Mouse (Mus musculus) cerebellum, adult (tissue): Measurements from ENCODE around the gene Tnfaip1.
A peak's percentile ranks its signal among the peaks of the same experiment; 100 is the strongest.

Source experiments
- ATAC-seq: cut with Nextera tagmentation; 2 replicates; pipeline ENCODE4 v1.9.2; 2017; ENCODE audit warnings: mild to moderate bottlenecking, moderate library complexity, mixed read lengths; ENCODE audit not compliant: insufficient number of reproducible peaks, low FRiP score, low TSS enrichment

Tnfaip1 gene

DNA sequence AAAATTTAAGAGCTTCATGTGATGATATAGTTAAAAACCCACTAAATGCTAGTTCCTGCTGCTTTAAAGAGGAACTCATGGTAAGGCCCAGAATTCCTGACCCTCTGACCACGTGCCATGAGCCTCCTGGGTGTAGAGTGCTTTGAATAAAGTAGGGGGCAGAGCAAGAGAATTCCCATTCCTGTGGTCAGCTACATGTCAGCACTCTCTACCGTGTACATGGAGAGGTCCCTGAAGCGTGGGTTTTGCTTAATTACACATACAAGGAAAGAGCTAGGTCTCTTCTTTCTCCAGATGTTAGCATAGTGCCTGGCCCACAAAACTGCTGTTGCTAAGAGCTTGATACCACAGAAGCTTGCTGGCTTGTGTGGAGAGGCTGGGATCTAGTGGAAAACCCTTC lies 30.7 kb downstream of the Tnfaip1 start:
- no peak for ATAC-seq

DNA sequence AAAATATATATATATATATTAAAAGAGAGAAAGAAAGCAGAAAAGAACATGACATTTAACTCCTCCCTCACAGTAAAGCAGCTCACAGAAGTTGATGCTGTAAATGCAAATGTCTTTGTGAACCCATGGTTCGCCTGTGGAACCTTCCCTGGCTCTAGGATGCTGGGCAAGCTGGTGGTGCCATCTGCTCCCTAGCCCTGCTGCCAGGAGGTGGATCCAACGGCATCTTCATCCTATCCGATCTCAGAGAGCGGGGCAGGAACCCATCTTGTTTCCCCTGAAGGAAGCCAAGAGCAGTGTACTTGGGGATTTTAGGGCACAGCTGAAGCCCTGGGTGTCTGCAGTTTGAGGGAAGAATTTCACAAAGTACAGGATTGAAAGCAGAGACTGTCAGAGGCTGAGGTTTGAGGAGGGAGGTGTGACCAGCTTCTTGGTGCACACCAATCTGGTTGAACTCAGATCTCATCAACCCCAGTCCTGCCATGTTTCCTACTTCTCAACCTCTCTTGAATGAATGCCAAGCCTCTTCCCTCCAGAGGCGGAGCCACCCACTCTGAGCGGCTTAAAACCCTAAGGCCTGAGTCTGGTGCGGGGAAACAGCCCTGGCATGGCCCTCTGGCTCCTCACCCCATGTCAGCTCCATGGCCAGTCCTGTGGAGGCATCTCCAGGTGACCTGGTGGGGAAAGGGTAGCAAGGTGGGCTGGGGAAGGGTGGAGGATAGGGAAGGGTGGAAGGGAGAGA lies 33.1 kb downstream of the Tnfaip1 start, which contains the start of gene Sebox:
TSS of gene Sebox (plus strand) at position 539 of the 742 bp plus-strand sequence.
- ATAC-seq: peak; percentile 84; the same call in 1 of the 2 replicates

DNA sequence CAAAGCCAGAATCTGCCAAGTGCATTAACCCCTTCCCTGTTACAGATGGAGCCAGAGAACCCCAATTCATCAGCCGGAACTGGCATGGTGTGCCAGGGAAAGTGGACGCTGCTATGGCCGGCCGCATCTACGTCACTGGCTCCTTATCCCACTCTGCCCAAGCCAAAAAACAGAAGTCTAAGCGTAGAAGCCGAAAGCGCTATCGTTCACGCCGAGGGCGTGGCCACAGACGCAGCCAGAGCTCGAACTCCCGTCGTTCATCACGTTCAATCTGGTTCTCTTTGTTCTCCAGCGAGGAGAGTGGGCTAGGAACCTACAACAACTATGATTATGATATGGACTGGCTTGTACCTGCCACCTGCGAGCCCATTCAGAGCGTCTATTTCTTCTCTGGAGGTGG lies 34.6 kb downstream of the Tnfaip1 start:
- ATAC-seq: no peak

DNA sequence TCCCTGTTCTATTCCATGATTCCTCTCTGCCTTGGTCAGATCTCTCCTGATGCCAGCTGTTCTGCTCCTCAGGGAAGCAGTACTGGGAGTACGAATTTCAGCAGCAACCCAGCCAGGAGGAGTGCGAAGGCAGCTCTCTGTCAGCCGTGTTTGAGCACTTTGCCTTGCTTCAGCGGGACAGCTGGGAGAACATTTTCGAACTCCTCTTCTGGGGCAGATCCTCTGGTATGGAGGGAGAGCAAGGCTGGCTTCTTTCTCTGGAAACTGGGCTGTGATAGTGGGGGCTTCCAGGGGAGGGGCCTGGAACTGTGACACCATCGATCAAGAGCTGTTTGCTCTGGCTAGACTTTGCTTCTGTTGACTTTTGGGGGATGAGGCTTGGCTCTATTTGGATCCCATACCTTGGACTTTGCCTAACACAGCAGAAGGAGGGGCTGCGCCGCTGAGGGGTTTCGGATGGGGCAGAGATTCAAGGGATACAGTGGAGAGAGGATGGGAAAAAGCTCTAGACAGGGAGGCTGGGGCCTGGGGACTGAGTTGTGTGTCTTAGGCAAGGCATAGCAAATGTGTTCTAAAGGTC lies 35.4 kb downstream of the Tnfaip1 start:
- ATAC-seq: no peak

DNA sequence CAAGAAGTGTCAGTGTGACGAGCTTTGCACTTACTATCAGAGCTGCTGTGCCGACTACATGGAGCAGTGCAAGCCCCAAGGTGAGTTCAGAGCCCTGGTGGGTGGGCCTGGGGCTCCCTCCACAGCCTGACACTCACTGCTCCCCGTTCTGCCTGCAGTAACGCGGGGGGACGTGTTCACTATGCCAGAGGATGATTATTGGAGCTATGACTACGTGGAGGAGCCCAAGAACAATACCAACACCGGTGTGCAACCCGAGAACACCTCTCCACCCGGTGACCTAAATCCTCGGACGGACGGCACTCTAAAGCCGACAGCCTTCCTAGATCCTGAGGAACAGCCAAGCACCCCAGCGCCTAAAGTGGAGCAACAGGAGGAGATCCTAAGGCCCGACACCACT lies 36.6 kb downstream of the Tnfaip1 start:
- no peak for ATAC-seq

DNA sequence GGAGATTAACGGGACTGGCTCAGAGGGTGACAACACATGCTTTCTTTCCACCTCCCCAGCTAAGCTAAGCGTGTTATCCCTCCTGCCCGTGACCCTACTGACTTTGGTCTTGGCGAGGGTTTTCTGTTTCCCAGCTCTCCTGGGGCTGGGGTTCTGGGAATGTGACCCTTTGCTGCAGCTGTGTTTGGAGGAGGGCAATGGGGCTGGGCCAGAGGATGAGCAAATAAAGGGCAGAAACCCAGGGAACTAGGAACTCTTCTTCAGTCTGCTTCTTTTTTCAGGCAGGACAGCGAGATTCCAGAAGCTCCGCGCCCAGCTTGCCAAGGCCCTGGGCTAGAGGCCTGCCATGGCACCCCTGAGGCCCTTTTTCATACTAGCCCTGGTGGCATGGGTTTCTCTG lies 37.1 kb downstream of the Tnfaip1 start, which contains the start of gene Vtn:
TSS of gene Vtn (plus strand) at position 88 of the 400 bp plus-strand sequence.
- ATAC-seq: no peak

DNA sequence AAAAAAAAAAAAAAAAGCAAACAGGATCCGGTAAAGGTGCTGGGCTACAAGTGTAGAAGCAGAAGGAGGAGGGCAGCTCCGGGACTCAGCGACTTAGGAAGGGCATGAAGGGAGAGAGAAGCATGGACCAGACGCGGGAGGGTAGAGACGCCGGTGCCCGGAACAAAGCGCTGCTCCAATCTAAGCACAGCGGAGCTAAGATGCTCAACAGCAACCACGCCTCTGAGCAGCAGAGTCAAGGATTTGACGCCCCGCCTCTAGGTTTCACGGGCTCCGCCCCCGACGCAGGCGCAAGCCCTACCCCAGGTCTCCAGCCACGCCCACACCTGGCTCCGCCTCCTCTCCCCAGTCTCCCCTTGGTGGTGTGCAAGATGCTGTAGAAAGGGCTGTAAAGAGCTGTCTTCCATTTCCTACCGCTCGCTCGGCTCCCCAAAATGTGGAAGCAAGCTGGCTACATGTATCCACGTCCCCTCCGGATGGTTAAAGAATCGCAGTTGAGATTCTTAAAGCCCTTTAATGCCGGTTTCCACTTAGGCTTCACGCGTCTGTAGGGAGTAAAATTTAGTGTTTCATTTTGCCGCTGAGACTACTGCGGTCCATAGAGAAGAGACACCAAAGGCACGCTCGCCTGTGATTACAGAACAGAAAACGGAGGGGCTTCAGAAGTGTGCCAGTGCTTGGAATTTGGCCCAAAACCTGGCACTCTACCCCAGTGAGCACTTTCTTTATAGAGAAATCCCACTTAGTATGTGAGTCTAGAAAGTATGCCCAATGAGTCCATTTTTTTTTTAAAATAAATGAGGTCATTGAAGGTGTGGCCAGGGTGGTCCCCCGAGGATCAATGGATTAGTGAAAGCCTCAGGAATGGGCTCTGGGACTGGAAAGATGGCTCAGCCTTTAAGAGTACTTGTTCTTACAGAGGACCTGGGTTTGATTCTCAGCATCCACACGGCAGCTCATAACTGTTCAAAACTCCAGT lies 38.3 kb downstream of the Tnfaip1 start, which contains the start of gene Sarm1:
TSS of gene Sarm1 (minus strand) at position 211 of the 979 bp plus-strand sequence.
- ATAC-seq: peak; percentile 90

DNA sequence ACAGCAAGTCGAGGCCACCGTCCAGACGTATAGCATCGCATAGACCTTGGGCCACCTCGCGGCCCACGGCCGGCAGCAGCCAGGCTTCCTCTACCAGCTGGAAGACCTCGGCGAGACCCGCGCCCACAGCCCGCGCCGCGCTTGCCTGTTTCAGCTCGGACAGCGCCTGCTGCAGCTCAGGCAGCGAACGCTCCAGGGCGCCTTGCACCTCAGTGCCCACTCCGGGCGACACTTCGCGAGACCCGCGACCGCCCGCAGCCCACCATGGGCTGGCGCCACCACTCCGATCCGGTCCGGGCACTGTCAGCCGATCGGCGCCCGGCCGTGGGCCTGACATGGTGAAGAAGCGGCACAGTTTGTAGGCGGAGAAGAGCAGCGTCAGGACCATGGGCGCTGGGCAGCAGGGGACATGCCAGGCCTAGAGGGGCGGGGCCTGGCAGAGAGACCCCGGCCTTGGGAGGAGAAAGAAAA lies 39.0 kb downstream of the Tnfaip1 start:
- ATAC-seq: peak; percentile 11; the same call in 1 of the 2 replicates

DNA sequence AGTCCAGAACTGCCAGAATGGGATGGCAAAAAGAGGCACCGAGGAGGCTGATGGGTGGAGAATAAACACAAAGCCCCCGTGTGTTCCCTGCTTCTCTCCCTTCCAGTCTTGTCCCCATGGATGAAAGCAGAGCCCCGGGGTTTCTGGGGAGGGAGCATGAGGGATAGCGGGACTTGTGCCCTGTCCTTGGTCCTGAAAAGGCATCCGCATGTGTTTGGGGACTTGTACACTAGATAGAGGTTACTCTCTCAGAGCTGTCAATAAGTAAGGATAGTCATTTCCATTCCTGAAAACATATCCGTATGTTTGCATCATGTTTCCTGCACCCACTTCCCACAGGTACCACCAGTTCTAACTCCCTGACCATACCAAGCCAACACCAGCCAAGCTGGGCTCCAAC lies 40.2 kb downstream of the Tnfaip1 start:
- ATAC-seq: no peak

DNA sequence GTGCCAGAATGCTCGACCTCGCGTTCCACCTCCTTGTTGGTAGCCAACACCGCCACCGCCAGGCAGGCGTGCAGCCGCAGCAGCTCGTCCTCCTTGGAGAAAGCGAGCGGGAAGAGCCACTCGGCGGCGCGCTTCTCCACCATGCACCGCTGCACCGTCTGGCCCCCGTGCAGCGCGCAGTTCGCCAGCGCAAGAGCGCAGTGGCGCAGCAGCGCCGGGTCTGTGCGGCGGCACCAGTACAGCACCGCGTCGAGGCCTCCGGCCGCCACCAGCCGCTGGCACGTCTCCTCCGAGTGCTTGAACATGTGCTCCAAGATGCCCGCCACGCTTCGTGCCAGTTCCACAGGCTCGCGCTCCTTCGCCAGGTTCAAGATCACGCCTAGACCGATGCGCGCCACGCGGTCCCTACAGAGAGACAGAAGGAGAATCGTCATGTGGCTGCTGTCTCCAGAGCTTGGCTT lies 45.3 kb downstream of the Tnfaip1 start:
- 0 out of 2 replicates have a peak, but pooled peaks have one; percentile 51 for ATAC-seq

DNA sequence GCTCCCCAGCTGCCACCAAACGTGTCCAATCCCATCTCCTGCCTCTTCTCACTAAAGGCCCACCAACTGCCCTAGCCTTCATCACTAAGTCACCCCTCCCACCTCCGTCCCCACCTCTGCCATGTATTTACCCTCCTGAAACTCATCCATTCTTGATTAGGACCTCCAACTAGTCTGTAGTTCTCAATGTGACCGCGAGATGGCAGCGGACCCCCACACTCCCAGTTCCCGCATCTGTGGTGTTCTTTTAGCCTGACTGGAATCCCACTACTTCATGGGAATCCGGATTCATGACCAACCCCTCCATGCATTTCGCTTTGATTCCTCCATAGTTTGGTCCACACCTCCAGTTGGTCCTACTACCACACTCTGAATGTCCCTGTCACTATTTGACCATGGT lies 48.0 kb downstream of the Tnfaip1 start:
- ATAC-seq: no peak

DNA sequence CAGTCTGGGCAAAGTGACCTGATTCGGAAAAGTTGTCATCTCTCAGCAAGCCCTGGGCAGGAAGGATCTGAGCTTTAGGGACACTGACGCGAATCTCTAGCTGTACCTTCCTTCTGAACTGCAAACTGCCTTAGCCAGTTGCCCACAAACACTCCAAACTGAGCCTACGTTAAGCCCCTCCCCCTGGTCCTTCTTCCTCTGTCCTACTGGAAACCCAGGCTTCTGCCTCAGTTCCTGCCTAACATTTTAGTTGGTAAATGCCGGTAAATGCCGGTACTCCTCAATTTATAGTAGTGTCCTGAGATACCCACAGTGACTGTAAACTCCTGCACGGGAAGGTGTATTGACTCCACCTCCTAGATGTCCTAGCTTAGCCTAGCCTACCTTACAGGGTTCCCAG lies 52.5 kb downstream of the Tnfaip1 start:
- no peak for ATAC-seq

DNA sequence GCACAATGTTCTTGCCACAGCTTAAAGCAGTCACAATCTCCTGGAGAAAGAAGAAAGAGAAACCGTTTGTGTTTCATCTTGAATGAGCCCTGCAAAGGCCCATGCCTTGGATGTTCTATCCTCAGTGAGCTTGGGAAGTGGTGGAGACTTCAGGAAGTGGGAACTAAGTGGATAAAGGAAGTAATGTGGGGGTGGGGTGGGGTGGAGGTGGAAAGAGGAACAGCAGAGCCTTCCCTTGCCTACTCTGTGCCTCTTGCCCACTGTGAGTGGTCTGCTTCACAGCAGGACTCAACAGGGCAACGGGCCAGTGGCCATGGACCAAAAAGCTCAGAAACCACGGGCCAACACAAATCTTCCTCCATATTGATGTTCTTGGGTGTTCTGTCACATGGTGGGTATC lies 60.8 kb downstream of the Tnfaip1 start:
- ATAC-seq: no peak
